Mouse (Mus musculus) G1E (cell line): ENCODE measurements around the gene Cyth1. TPM values are rescaled to one million over a fixed set of nuclear protein-coding genes. Genes with fewer than 3 reads are reported as not detected.

Source experiments
- ATAC-seq: 2 replicates; pipeline ENCODE4 v1.8.0; 2016; ENCODE audit warnings: mild to moderate bottlenecking; ENCODE audit not compliant: insufficient number of reproducible peaks, poor library complexity, low FRiP score, severe bottlenecking; ENCODE audit errors: extremely low read depth
- DNase-seq: peaks from one replicate; pipeline ENCODE4 v3.0.0; 2012; ENCODE audit warnings: low spot score
- H3K27me3 ChIP-seq: 2 replicates; pipeline ENCODE4 v1.6.1; 2012; ENCODE audit warnings: mild to moderate bottlenecking, low read length, inconsistent platforms; ENCODE audit not compliant: insufficient read depth
- H3K36me3 ChIP-seq: replicated peaks from 2 replicates; pipeline ENCODE3; 2012; ENCODE audit warnings: mild to moderate bottlenecking, inconsistent platforms
- H3K4me1 ChIP-seq: 2 replicates; pipeline ENCODE4 v1.6.1; 2012; ENCODE audit warnings: low read depth, low read length, inconsistent platforms, mixed read lengths; ENCODE audit not compliant: insufficient read depth
- H3K4me3 ChIP-seq: 2 replicates; pipeline ENCODE4 v1.5.1; 2012; ENCODE audit warnings: low read depth, mild to moderate bottlenecking, inconsistent platforms, low read length, moderate library complexity, mixed read lengths
- H3K9me3 ChIP-seq: replicated peaks from 2 replicates; pipeline ENCODE4 v1.6.1; 2012; ENCODE audit warnings: inconsistent platforms
- CTCF ChIP-seq: IDR thresholded peaks from 2 replicates; pipeline ENCODE4 v1.5.1; 2012; ENCODE audit warnings: low read depth, low read length, inconsistent platforms, mixed read lengths
- GATA1 ChIP-seq: IDR thresholded peaks from 2 replicates; pipeline ENCODE4 v1.6.1; 2012; ENCODE audit warnings: borderline replicate concordance, low read length, inconsistent platforms, mixed read lengths
- GATA2 ChIP-seq: IDR thresholded peaks from 2 replicates; pipeline ENCODE4 v1.6.1; 2012; ENCODE audit warnings: low read depth, low read length, inconsistent platforms, borderline replicate concordance
- POLR2AphosphoS5 ChIP-seq: IDR thresholded peaks from 2 replicates; pipeline ENCODE4 v1.6.1; 2012; ENCODE audit warnings: low read depth, low read length, inconsistent platforms; ENCODE audit not compliant: insufficient replicate concordance
- TAL1 ChIP-seq: conservative IDR thresholded peaks from 2 replicates; pipeline ENCODE4 v1.6.1; 2012; ENCODE audit warnings: low read depth, low read length, inconsistent platforms, mixed read lengths
- polyA plus RNA-seq: library from polyadenylated mRNA; stranded (reverse); fragments of >175 nt; gene quantifications from 2 replicates; pipeline ENCODE4 v1.2.3, GENCODE M21; 2012
- total RNA-seq, 2 experiments: library from RNA; stranded (forward) in 1 of 2; stranded (reverse) in 1 of 2; fragments of 200-1000 nt in 1 of 2; fragments of >200 nt in 1 of 2; fragmentation: Nextera tagmentation in 1 of 2; gene quantifications; 2 replicates each; pipeline ENCODE4 v1.2.3; 2014 to 2017

Cyth1 gene
- total and polyA plus RNA-seq, 3 experiments, result 3.1 to 7.1 (median 4.0) TPM

DNA sequence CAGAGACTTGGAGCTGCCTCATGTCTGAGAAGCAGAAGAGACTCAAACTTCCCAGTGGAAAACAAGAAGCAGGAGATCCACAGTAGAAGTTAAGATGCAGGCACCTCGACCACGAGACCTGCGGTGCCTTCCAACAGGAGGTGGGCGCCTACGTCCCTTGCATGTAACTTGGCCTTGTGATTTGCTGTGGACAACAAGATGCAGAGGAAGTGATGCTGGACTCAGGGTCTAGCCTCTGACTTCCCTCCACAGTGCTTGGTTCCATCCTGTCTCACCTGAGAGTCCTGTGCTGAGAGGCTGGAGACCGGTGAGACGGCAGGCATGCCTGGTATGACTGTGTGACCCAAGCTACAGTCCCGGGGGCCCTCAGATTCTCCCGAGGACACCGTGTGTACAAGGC, 101.9 kb downstream of the Cyth1 start:
- peaks cover 5% of the 10 kb centered on the region for H3K9me3 ChIP-seq
- 0 out of 2 replicates have a peak, but pooled peaks cover 2% of the 10 kb centered on the region for H3K27me3 ChIP-seq
- H3K4me1 ChIP-seq, result no peaks in the 10 kb centered on the region
- H3K4me3 ChIP-seq, result no peak overlapping the region
- ATAC-seq (no peak), DNase-seq (no peak)
- TF ChIP-seq CTCF (no peak), POLR2AphosphoS5 (no peak)
- no peaks in the 10 kb centered on the region for H3K36me3 ChIP-seq

DNA sequence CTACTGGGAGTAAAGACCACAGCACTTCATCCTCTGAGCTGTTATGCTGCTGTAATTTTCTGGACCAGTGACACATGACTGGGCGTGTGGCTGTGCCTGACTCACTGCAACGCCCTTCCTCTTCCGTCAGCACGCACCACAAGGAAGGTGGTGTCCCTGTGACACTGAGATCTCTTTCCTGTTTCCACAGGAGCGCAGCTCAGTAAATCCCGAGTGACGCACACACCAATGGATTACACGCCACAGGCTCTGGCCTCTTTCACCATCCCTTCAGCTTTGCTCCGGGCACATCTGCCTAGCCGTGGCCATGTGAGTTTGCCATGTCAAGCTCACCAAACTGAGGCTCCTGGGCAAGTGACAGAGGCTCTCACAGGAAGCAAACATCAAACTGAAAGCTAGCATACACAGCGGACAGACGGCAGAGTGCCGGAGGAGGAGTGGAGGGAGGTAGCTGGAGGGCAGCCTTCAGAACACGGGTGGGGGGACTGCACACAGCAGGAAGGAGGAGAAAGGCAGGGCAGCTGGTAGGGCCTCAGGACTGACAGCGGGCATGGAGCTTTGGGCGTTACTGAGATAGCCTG, 102.5 kb downstream of the Cyth1 start:
- Histone ChIP-seq H3K27me3 (0 out of 2 replicates have a peak, but pooled peaks cover 2% of the 10 kb centered on the region), H3K4me1 (no peaks in the 10 kb centered on the region), H3K4me3 (no peak overlapping the region), H3K36me3 (no peaks in the 10 kb centered on the region), H3K9me3 (no peaks in the 10 kb centered on the region; the same call in 1 of the 2 replicates)
- TF ChIP-seq GATA1 (no peak), CTCF (no peak)
- ATAC-seq (no peak), DNase-seq (no peak)

DNA sequence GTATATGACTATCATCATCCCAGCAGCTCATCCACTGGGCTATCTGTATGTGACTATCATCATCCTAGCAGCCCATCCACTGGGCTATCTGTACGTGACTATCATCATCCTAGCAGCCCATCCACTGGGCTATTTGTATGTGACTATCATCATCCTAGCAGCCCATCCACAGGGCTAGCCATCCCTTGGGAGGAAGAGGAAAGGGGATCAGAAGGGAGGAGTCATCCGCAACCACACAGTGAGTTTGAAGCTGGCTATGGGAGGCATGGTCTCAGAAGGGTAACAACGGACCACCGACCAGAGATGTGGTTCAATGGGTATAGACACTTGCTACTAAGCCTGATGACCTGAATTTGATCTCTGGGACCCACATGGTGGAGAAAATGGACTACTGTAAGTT, 103.3 kb downstream of the Cyth1 start:
- ATAC-seq (no peak), DNase-seq (no peak)
- Histone ChIP-seq H3K9me3 (no peaks in the 10 kb centered on the region), H3K27me3 (0 out of 2 replicates have a peak, but pooled peaks cover 2% of the 10 kb centered on the region), H3K4me1 (no peaks in the 10 kb centered on the region), H3K4me3 (no peak overlapping the region), H3K36me3 (no peaks in the 10 kb centered on the region)
- TF ChIP-seq GATA1 (no peak), TAL1 (no peak), CTCF (no peak), POLR2AphosphoS5 (no peak), GATA2 (no peak)

DNA sequence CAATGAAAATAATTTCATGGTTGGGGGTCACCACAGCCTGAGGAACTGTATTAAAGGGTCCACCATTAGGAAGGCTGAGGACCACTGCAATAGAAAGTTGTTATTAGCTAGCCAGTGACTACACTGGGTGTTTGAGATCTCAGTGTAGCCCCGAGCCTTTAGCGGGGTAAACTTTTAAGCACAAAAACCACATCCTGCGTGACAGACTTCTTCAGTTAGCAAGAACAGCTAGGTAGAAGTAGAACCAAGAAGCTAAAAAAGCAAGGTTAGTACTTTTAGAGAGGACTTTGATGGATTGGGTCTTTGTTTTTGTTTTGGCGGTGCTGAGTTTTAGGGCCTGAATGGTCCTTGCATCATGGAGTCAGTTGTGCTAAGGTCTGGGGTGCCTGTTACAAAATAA, 104.7 kb downstream of the Cyth1 start:
- TF ChIP-seq POLR2AphosphoS5 (no peak), GATA2 (no peak), TAL1 (no peak), GATA1 (no peak), CTCF (no peak)
- no peak for ATAC-seq
- no peak for DNase-seq
- H3K4me3 ChIP-seq, result no peak overlapping the region
- H3K4me1 ChIP-seq, result no peaks in the 10 kb centered on the region
- no peaks in the 10 kb centered on the region for H3K36me3 ChIP-seq
- no peaks in the 10 kb centered on the region for H3K9me3 ChIP-seq
- 0 out of 2 replicates have a peak, but pooled peaks cover 2% of the 10 kb centered on the region for H3K27me3 ChIP-seq

DNA sequence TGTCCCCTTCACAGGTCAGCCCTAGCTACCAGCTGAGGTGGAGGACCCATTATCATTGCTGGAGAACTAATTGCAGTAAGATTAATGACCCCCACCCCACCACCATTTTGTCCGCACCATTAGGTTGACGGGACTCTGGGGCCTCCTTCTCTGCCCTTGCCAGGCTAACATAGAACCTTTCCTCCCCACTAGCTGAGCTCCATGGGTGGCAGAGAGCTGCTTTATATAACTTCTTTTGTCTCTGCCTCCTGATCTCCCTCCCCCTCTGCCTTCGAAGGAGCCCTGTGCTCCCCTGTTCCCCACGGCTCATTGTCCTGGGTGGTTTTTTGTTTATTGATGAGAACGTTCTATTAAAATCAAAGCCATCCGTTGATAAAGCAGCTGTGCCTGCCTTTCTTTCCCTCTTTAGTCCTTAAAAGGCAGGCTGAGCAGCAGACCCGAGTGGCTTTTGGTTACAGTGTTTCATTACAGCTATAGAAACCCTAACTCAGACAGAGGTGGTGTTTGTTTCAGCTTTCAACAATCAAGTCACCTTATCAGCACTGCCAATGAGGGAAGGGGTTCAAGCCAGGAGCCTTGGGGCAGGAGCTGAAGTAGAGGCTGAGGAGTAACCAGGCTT, 105.7 kb downstream of the Cyth1 start:
- ATAC-seq, result no peak
- no peak overlapping the region for H3K4me3 ChIP-seq
- TF ChIP-seq GATA2 (no peak), POLR2AphosphoS5 (no peak), CTCF (no peak), TAL1 (no peak), GATA1 (no peak)
- H3K4me1 ChIP-seq, result no peaks in the 10 kb centered on the region
- no peak for DNase-seq
- H3K9me3 ChIP-seq, result no peaks in the 10 kb centered on the region
- 0 out of 2 replicates have a peak, but pooled peaks cover 2% of the 10 kb centered on the region for H3K27me3 ChIP-seq
- H3K36me3 ChIP-seq, result no peaks in the 10 kb centered on the region

DNA sequence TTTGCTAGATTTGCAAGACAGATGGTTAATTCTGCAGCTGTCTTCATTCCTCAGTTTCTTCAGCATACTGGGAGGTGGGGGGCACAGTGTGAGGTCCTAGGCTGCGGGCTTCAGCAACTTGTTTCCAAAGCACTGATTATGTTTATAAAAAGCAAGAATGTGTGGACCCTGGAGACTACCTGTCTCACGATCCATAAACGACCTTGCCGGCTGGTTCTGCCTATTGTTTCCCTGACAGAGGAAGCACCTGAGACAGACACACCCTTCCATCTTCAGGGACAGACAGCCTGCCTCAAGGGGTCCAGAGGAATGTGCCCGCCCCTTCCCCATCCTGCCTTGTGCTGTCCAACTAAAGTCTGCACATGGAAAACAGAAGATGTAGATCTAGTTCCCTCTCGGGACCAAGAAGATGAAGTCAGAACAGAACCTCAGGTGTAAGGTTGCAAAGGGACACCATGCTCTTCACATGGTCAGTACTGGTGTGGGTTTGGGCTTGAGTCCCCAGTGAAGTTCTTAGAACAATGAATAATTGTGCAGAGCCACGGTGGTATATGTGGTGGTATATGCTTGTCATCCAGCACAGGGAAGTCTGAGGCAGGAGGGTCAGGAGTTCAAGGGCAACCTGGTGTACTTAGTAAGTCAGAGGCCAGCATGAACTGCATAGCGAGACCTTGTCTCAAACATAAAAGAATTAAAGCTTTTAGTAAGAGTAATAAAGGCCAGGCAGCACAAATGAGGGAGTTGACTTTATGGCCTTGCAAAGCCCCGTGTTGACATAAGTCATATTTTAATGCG, 107.4 kb downstream of the Cyth1 start:
- H3K27me3 ChIP-seq, result no peaks in the 10 kb centered on the region
- H3K36me3 ChIP-seq, result no peaks in the 10 kb centered on the region
- no peak overlapping the region for H3K4me3 ChIP-seq
- H3K4me1 ChIP-seq, result no peaks in the 10 kb centered on the region
- ATAC-seq (no peak), DNase-seq (no peak)
- TF ChIP-seq POLR2AphosphoS5 (no peak), TAL1 (no peak), GATA1 (no peak), GATA2 (no peak), CTCF (no peak)
- no peaks in the 10 kb centered on the region for H3K9me3 ChIP-seq
